Mouse (Mus musculus) ES-Bruce4 (cell line): ENCODE data around the gene Relt. TPM values are rescaled to one million over a fixed set of nuclear protein-coding genes. Genes with fewer than 3 reads are reported as not detected.
A peak's percentile ranks its signal among the peaks of the same experiment; 100 is the strongest.
"Not testable (repeated sequence)": the region's sequence is repeated elsewhere in the genome, so short reads cannot be mapped to it uniquely, and the experiment has no call there.

Experiments used
- H3K27ac ChIP-seq: 2 replicates; pipeline ENCODE4 v1.5.1; 2012; ENCODE audit warnings: low read length, inconsistent platforms; ENCODE audit not compliant: insufficient read depth
- H3K27me3 ChIP-seq: 2 replicates; pipeline ENCODE4 v1.6.1; 2012; ENCODE audit warnings: mild to moderate bottlenecking, low read length, inconsistent platforms; ENCODE audit not compliant: control insufficient read depth, poor library complexity, insufficient read depth, severe bottlenecking
- H3K36me3 ChIP-seq: 2 replicates; pipeline ENCODE4 v1.6.1; 2012; ENCODE audit warnings: inconsistent platforms, mild to moderate bottlenecking, low read length, moderate library complexity; ENCODE audit not compliant: control insufficient read depth, poor library complexity, insufficient read depth, severe bottlenecking
- H3K4me1 ChIP-seq: one replicate; pipeline ENCODE4 v1.8.1; 2011; ENCODE audit warnings: low read length; ENCODE audit not compliant: control insufficient read depth, insufficient read depth
- H3K4me3 ChIP-seq: 2 replicates; pipeline ENCODE4 v1.5.1; 2011; ENCODE audit warnings: low read depth, mild to moderate bottlenecking, low read length
- H3K9ac ChIP-seq: 2 replicates; pipeline ENCODE4 v1.6.1; 2012; ENCODE audit warnings: low read depth, mild to moderate bottlenecking, inconsistent platforms; ENCODE audit not compliant: poor library complexity, severe bottlenecking
- H3K9me3 ChIP-seq: replicated peaks from 2 replicates; pipeline ENCODE4 v1.6.1; 2012; ENCODE audit warnings: mild to moderate bottlenecking, low read length, inconsistent platforms; ENCODE audit not compliant: control insufficient read depth, poor library complexity, insufficient read depth, severe bottlenecking
- CTCF ChIP-seq: IDR thresholded peaks from one replicate; pipeline ENCODE4 v1.8.1; 2011; ENCODE audit warnings: low read depth, low read length
- EP300 ChIP-seq: IDR thresholded peaks from 2 replicates; pipeline ENCODE4 v1.6.1; 2011; ENCODE audit warnings: low read depth, low read length; ENCODE audit not compliant: insufficient read depth
- POLR2A ChIP-seq: IDR thresholded peaks from one replicate; pipeline ENCODE4 v1.8.1; 2011; ENCODE audit warnings: low read length; ENCODE audit not compliant: insufficient read depth
- polyA plus RNA-seq: library from polyadenylated mRNA; stranded (reverse); fragments of >200 nt; gene quantifications from 2 replicates; pipeline ENCODE4 v1.2.4, GENCODE M21; 2011; ENCODE audit warnings: low read depth; ENCODE audit not compliant: missing spikeins, insufficient read depth, insufficient read length

The Relt gene
- polyA plus RNA-seq, 1 experiment = 14.1 TPM

GRCm38 (mm10) chr7:100853396-100853795 is 9.8 kb downstream of the Relt start:
- Histone ChIP-seq H3K9me3 (no peaks in the 10 kb centered on the region), H3K9ac (no peak overlapping the region), H3K27ac (no peak overlapping the region), H3K4me1 (peaks cover 2% of the 10 kb centered on the region), H3K4me3 (no peak overlapping the region), H3K36me3 (no peaks in the 10 kb centered on the region), H3K27me3 (no peaks in the 10 kb centered on the region)
- TF ChIP-seq CTCF (no peak), POLR2A (no peak), EP300 (no peak)

GRCm38 (mm10) chr7:100851481-100852356 is 11.5 kb downstream of the Relt start:
- no peaks in the 10 kb centered on the region for H3K9me3 ChIP-seq
- no peak overlapping the region for H3K4me3 ChIP-seq
- peaks cover 2% of the 10 kb centered on the region for H3K4me1 ChIP-seq
- H3K27me3 ChIP-seq = no peaks in the 10 kb centered on the region
- no peaks in the 10 kb centered on the region for H3K36me3 ChIP-seq
- TF ChIP-seq POLR2A = no peak
- TF ChIP-seq CTCF = no peak
- no peak for TF ChIP-seq EP300
- H3K9ac ChIP-seq = no peak overlapping the region
- no peak overlapping the region for H3K27ac ChIP-seq

- no peaks in the 10 kb centered on the region for H3K27me3 ChIP-seq
- H3K4me1 ChIP-seq = peaks cover 2% of the 10 kb centered on the region
- no peak overlapping the region for H3K9ac ChIP-seq
- no peak overlapping the region for H3K27ac ChIP-seq
- no peaks in the 10 kb centered on the region for H3K36me3 ChIP-seq
- no peak overlapping the region for H3K4me3 ChIP-seq
- TF ChIP-seq EP300 = no peak
- no peak for TF ChIP-seq CTCF
- no peak for TF ChIP-seq POLR2A
- H3K9me3 ChIP-seq = no peaks in the 10 kb centered on the region
These were observed 13.7 kb downstream of the Relt start for GRCm38 (mm10) chr7:100849508-100849907.

- Histone ChIP-seq H3K27me3 (no peaks in the 10 kb centered on the region), H3K4me3 (no peak overlapping the region), H3K9ac (no peak overlapping the region), H3K36me3 (no peaks in the 10 kb centered on the region), H3K27ac (no peak overlapping the region), H3K4me1 (no peaks in the 10 kb centered on the region), H3K9me3 (no peaks in the 10 kb centered on the region)
- TF ChIP-seq CTCF (peak; percentile 86), EP300 (no peak)
These were observed 14.5 kb downstream of the Relt start for GRCm38 (mm10) chr7:100848744-100849143.

- TF ChIP-seq EP300 (no peak), POLR2A (no peak), CTCF (no peak)
- Histone ChIP-seq H3K4me1 (no peaks in the 10 kb centered on the region), H3K9ac (no peak overlapping the region), H3K4me3 (no peak overlapping the region), H3K9me3 (no peaks in the 10 kb centered on the region), H3K36me3 (no peaks in the 10 kb centered on the region), H3K27ac (no peak overlapping the region), H3K27me3 (no peaks in the 10 kb centered on the region)
These were observed 16.1 kb downstream of the Relt start for GRCm38 (mm10) chr7:100847131-100847530.

- not testable (repeated sequence) for H3K9ac ChIP-seq, H3K36me3 ChIP-seq
These were observed 17.2 kb downstream of the Relt start for GRCm38 (mm10) chr7:100846033-100846432.

More at GRCm38 (mm10) chr7:100846033-100846432, 17.2 kb downstream of the Relt start:
- H3K27ac ChIP-seq, H3K4me1 ChIP-seq, H3K4me3 ChIP-seq, H3K27me3 ChIP-seq, H3K9me3 ChIP-seq: not testable (repeated sequence)
